Mouse (Mus musculus): ENCODE measurements around the gene Ppp1r14a. TPM values are rescaled to one million over a fixed set of nuclear protein-coding genes. Genes with fewer than 3 reads are reported as not detected.

Gene Ppp1r14a
- polyA plus RNA-seq, 1 experiment = 22.1 TPM

DNA sequence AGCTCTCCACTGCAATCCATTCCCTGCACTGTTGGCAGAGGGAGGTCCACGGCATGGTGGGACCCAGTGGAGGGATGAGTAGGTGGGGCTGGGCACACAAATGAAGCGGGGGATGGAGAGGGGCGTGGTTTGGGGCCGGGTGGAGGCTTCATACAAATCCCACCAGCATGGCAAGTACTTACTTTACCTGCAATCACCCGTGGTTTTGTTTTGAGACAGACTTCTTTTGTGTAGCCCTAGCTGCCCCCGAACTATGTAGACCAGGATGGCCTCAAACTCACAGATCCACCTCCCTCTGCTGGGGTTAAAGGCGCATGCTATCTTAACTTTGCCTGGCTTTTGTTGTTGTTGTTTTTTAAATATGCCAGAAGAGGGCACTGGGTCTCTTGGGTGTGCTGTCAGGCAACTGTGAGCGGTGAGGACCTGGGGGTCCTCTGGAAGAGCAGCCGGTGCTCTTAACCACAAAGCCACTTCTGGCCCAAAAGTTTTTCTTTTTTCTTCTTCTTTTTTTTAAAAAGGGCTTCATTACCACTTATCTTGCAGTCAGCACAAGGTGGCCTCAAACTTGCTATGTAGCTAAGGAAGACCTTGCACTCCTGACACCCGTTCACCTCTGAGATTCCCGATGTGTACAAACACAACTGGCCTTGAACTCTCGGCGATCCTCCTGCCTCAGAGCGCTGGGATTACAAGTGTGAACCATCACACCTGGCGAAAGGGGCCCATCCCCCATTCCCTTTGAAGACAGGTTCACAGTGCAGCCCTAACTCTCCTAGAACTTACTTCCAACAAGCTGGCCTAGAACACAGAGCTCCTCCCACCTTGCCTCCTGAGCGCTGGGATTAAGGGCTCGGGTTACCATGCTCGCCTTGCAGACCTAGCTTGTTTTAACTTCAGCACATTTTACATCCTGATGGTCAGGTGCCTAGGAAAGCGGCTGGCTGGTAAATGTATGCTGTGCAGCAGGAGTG lies 30.5 kb downstream of the Ppp1r14a start:
- no peak for DNase-seq (ENCODE audit: extremely low spot score in 1 of 2, low spot score in 1 of 2)

DNA sequence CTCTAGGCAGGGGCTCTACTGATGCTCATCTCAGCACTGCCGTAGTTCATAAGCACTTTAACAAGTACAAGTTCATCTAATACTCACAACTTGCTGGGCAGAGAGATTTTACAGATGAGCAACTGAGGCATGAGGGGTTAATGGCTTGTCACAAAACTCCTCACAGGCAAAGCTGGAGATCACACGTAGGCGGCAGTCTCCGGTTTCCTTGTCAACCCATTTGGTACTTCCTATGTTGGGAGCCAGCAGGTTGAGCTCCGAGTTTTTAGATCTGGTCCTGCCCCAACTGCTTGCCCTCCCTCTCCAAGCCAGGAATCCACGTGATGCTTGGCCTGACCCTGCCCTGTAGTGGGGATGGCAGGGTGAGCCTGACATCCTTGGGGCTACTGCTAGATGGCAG lies 38.0 kb downstream of the Ppp1r14a start:
- DNase-seq (ENCODE audit: extremely low spot score in 1 of 2, low spot score in 1 of 2) = no peak

DNA sequence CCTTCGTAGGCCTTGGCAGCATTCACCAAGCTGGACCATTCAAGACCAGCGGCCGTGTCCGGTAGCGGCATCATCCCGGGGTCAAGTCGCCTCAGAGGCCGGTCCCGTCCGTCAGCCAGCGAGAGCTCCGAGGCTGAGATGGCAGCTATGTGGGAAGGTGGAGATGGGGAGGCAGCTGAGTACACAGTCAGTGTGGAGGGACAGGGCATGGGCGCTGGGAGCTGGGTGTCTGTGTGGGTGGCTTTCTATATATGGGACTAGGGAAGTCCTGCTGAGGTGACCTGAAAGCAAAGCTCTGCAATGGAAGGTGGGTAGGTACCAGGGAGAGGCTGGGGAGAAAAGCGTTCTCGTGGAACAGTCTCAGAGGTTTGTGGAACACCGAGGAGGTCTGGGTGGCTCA lies 39.9 kb downstream of the Ppp1r14a start:
- no peak for DNase-seq (ENCODE audit: extremely low spot score in 1 of 2, low spot score in 1 of 2)

DNA sequence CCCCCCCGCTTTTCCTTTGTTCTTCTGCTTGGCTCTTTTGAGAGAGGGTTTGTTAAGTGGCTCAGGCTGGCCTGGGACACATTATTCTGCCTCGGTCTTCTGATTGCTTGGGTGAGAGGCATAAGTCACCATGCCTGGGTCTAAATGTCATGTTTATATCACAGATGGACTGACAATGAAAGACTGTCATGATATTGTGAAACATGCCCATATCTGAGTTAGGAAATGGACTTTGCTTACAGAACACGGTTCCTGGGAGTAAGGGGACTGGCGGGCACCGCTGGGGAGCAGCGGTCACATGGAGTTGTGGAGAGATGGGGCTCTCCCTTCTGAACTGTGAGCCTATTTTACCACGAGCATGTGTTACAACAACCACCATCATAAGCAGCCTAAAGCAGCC lies 45.0 kb downstream of the Ppp1r14a start:
- no peak for DNase-seq (ENCODE audit: extremely low spot score in 1 of 2, low spot score in 1 of 2)

DNA sequence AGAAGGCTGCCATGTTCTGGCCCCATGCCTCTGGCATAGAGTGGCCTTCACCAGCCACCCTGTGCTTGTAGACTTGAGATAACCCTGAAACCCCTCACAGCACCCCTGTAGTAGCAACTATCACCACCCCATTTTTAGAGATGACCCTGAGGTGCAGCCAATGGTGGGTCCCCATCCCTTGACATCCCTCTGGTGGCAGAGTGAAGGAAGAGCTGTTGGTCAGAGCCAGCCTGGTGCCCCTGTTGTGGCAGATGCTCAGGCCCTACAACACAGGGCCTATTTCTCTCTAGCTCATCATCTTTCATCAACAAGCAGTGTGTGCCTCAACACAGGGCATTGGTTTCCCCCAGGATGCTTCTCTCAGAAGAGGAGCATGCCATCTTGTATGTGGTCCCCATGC lies 46.2 kb downstream of the Ppp1r14a start:
- no peak for DNase-seq (ENCODE audit: extremely low spot score in 1 of 2, low spot score in 1 of 2)

DNA sequence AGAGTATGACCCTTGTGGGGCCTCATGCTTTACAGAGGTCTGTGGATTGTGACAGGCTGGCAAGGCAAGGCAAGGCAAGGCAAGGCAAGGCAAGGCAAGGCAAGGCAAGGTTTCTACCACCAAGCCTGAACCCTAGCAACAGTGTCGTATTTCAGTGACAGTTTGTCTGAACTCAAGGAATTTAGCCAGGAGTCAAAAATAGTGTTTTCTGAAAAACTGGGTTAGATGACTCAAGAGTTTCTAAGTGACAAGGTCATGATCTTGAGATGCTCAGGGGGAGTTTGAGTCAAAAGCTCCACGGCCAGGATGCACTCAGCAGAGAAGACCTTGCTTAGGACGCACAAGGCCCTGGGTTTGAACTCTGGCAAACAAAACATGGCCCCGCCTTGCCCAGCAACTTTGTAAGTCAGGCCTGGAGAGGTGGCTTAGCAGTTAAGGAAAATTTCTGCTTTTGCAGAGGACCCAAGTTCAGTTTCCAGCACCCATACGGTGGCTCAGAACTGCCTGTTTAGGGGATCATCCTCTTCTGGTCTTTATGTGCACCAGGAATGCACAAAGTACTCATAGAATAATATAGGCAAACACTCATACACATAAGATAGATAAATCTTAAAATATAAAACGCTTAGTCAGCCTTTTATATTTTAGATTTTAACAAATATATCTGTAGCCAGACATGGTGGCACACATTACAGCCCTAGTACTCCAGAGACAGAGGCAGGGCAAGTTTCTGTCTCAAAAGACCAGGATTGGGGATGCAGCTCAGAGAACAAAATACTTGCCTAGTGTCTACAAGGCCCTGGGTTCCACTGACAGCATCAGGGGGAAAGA lies 46.9 kb downstream of the Ppp1r14a start:
- no peak for DNase-seq (ENCODE audit: extremely low spot score in 1 of 2, low spot score in 1 of 2)

DNA sequence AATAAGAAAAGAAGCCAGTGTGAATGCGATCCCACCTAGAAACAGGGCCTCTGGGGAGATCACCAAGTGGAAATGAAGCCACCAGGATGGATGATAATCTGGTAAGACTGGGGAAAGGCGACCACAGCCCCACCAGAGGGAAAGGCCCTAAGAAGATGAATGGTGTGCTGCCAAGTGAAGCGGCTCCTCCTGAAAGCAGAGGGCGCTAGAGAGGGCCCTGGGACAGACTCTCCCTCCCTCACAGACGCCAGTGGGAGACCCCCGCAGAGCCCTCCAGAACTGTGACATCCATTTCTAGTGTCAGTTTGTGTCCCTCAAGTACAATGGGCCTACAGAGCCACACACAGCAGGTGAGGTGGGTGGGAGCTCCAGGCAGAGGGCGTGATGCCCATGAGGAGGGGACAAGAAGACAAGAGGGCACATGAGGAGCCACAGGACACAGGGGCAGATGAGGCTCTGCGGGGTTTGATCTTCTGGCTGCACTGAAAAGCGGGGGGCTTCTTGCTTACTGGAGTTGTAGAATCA lies 47.7 kb downstream of the Ppp1r14a start:
- DNase-seq (ENCODE audit: extremely low spot score in 1 of 2, low spot score in 1 of 2) = no peak

DNA sequence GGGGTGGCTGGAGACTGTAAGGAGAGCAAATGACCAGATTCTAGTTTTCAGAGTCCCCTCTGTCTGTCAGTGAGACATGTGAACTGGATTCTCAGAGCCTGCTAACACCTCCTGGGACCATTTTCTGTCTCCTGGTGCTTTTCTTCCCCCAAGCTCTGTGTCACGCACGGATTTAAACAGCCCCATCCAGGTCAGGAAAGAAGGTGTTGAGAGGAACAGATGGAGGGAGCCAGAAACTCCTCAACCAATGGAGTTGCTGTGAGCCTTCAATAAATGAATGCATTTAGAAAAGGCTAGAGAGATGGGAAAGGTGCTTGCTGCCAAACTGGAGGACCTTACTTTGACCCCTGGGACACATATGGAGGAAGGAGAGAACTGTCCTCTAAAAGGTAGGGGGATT lies 48.7 kb downstream of the Ppp1r14a start:
- no peak for DNase-seq (ENCODE audit: extremely low spot score in 1 of 2, low spot score in 1 of 2)

DNA sequence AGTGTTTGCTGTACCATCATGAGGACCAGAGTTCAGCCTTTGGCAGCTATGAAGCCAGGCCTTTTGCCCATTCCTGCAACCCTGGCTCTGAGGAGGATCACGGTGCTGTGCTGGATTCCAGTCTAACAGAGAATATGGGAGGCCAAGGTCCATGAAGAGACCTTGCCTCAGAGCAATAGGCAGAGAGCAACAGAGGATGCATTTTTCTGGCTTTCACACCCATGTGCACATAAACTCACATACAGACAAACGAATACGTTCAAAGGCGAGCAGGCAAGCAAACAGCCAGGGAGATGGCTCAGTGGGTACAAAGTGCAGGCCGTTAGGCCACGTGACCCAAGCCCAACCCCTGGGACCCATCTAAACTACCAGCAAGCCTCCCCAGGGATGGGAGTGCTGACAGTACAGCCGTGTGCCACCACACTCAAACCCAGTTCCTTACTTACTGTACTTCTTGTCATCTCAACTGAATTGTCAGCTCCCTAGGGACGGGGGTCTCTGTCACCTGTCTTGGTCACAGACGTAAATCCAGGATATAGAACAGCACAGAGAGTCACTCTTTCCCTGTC lies 49.3 kb downstream of the Ppp1r14a start:
- no peak for DNase-seq (ENCODE audit: extremely low spot score in 1 of 2, low spot score in 1 of 2)

DNA sequence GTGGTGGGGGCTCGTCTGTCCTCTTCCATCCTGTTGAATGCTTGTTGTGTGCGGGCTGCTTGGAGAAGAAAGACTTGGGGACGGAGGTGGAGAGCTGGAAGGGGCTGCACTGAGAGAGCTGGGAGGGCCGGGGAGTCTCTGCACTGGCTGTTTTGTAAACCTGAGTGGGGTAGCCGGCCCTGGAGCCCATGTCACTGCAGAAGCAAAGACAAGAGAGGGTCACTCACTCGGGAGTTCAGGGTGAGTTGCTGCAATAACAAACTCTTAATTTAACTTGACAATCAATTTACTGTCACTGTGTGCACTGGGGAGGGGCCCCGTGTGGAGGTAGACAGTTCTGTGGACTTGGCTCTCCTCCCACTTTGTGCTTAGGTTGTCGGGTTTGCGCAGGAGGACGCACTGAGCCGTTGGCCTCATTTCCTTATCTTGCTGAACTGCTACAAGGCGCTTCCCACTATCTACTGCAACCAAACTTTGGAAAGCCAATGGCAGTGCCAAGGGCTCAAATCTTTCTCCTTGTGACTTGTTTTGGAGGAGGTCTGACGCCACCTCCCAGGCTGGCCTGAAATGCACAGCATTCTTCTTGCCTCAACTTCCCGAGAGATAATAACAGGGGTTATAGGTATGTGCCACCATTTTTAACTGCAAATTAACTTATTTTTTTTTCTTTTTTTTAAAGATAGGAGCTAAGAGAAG lies 50.0 kb downstream of the Ppp1r14a start:
- no peak for DNase-seq (ENCODE audit: extremely low spot score in 1 of 2, low spot score in 1 of 2)

DNA sequence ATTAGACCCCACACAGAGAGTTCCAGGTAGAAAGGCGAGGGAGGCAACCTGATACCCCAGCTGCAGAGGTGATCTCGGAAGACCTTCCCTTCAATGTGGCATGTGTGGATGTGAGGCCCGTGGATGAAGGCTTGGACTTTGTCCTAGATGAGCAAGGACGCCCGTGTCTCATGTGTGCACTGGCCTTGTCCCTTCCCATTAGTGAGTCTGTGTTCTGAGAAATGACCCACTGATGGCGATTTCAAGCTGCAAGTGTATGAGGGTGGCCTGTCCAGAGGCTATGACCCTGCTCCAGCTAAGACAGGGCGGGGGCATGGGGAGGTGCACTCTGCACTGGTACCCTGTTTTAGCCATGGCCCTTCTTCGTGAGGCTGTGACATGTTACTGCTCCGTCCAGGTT lies 51.1 kb downstream of the Ppp1r14a start:
- DNase-seq (ENCODE audit: extremely low spot score in 1 of 2, low spot score in 1 of 2) = no peak

DNA sequence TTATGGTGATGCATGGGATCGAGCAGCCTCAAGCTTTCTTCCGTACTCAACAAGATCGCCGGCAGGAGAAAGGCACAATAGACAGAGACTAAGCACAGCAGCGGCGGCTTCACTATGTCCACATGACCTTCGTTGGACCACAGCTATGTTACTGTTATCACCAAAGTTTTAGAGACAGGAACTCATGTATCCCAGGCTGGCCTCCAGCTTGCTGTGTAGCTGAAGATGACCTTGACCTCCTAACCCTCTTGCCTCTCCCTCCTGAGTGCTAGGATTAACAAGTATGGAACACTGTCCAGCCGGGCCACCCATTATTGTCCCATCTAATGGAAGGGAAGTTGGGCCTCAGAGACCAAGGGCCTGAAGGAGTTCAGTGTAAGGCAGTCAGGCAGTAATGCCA lies 51.7 kb downstream of the Ppp1r14a start:
- no peak for DNase-seq (ENCODE audit: extremely low spot score in 1 of 2, low spot score in 1 of 2)

DNA sequence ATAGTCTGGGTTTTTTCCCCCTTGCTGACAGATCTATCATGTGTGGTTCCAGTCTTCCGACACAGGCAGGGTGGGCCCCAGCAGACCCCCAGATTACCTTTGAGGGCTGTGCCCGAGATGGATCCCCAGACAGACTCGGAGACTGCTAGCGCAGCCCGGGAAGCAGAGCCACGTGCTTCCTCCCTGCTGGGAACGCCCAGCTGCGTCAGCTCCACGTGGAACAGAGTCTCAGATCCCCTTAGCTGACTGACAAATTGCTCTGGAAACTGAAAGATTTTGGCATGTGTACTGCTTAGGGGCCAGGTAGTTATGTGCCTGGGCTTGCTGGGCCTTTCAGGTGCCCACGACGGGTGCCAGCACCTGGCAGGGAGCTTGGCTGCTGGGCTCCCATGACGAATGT lies 52.6 kb downstream of the Ppp1r14a start:
- DNase-seq (ENCODE audit: extremely low spot score in 1 of 2, low spot score in 1 of 2) = peak in 1 of 2 experiments; percentile 56

DNA sequence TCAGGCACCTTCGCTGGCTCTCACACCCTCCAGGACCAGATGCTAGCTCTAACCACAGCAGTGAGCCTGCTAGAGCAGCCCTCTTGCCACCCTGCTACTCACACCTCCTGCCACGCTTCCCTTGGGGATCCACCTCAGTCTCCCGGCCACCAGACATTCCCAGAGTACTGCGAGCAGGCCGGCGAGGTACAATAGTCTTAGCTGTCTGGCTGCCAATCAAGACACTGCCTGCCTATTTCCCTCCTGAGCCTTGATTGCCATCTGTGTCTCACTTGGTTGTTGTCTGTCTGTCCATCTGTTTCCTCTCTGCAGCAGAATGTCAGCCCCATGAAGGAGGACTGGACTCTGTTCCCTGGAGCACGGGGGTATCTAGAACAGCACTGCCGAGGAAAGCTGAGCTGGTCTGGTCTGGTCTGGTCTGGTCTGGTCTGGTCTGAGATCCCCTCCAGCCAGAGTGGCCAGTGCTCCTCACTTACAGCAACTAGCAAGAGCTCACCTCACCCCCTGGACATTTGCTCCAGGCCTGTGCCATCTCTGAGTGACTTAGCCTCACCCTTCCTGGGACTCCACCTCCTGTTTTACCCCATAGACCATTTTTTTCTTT lies 53.5 kb downstream of the Ppp1r14a start:
- no peak for DNase-seq (ENCODE audit: extremely low spot score in 1 of 2, low spot score in 1 of 2)

Other genes with a start within 250 kb of the Ppp1r14a start
- gene Ryr1, start 164.1 kb upstream of the Ppp1r14a start, polyA plus RNA-seq (2012; rRNA removed) = 10.1 and 12.2 TPM in 2 replicates
- gene Rasgrp4, start 154.5 kb upstream of the Ppp1r14a start, polyA plus RNA-seq (2012; rRNA removed) = 2.5 and 2.6 TPM in 2 replicates
- gene Fam98c, start 133.1 kb upstream of the Ppp1r14a start, polyA plus RNA-seq (2012; rRNA removed) = 56.8 and 65.5 TPM in 2 replicates
- gene Ggn, start 119.1 kb upstream of the Ppp1r14a start, polyA plus RNA-seq (2012; rRNA removed) = 0.65 and 0.78 TPM in 2 replicates
- gene Spred3, start 118.9 kb upstream of the Ppp1r14a start, polyA plus RNA-seq (2012; rRNA removed) = 35.5 and 38.0 TPM in 2 replicates
- gene Psmd8, start 108.6 kb upstream of the Ppp1r14a start, polyA plus RNA-seq (2012; rRNA removed) = 197 and 217 TPM in 2 replicates
- gene Catsperg1, start 75.3 kb upstream of the Ppp1r14a start, polyA plus RNA-seq (2012; rRNA removed) = 4.9 and 6.2 TPM in 2 replicates
- 2.5 TPM in 2 replicates for gene Kcnk6, start 56.8 kb upstream of the Ppp1r14a start, polyA plus RNA-seq (2012; rRNA removed)
- gene Yif1b, start 51.0 kb upstream of the Ppp1r14a start, polyA plus RNA-seq (2012; rRNA removed) = 61.8 and 66.5 TPM in 2 replicates
- 0.34 and 0.40 TPM in 2 replicates for gene 2200002D01Rik, start 40.8 kb upstream of the Ppp1r14a start, polyA plus RNA-seq (2012; rRNA removed)
- 20.3 and 21.4 TPM in 2 replicates for gene Spint2, start 7.4 kb upstream of the Ppp1r14a start, polyA plus RNA-seq (2012; rRNA removed)
- 90.5 and 91.9 TPM in 2 replicates for gene Dpf1, start 14.6 kb downstream of the Ppp1r14a start, polyA plus RNA-seq (2012; rRNA removed)
- gene Sipa1l3, start 229.3 kb downstream of the Ppp1r14a start, polyA plus RNA-seq (2012; rRNA removed) = 38.2 and 41.4 TPM in 2 replicates